Mouse (Mus musculus) layer of hippocampus, adult 18-20 months (tissue): ENCODE measurements at regions not wholly inside any gene's neighbourhood (a gene's known extent, or its start where the extent isn't known, plus 50 kb on each side); places are given as distances from the start of the nearest gene placed in this dataset.

ENCODE experiments used
- DNase-seq, 2 experiments: peaks; one replicate each; pipeline ENCODE4 v3.0.0; 2022; ENCODE audit warnings: low spot score in 2 of 2

GRCm38 (mm10) chr9:93981136-93981535, 556.7 kb downstream of the 1190002N15Rik start:
- peak in 1 of 2 experiments; percentile 8 for DNase-seq

GRCm38 (mm10) chr9:93969691-93970284, 568.1 kb downstream of the 1190002N15Rik start:
- DNase-seq, result peak in 1 of 2 experiments; percentile 5

GRCm38 (mm10) chr9:93969118-93969517, 568.8 kb downstream of the 1190002N15Rik start:
- DNase-seq, result no peak

- no peak for DNase-seq
Measured at GRCm38 (mm10) chr9:93955235-93956040, 582.4 kb downstream of the 1190002N15Rik start.

GRCm38 (mm10) chr9:93948671-93949070, 589.2 kb downstream of the 1190002N15Rik start:
- DNase-seq, result no peak

- no peak for DNase-seq
Measured at GRCm38 (mm10) chr9:93947053-93947452, 590.8 kb downstream of the 1190002N15Rik start.

GRCm38 (mm10) chr9:93940193-93940592, 597.7 kb downstream of the 1190002N15Rik start:
- no peak for DNase-seq

- no peak for DNase-seq
Measured at GRCm38 (mm10) chr9:93930684-93931083, 607.2 kb downstream of the 1190002N15Rik start.

- DNase-seq, result peak in 1 of 2 experiments; percentile 14
Measured at GRCm38 (mm10) chr9:93889256-93889655, 648.6 kb downstream of the 1190002N15Rik start.

GRCm38 (mm10) chr9:93880112-93880511, 657.8 kb downstream of the 1190002N15Rik start:
- no peak for DNase-seq

- no peak for DNase-seq
Measured at GRCm38 (mm10) chr9:93879572-93879971, 658.3 kb downstream of the 1190002N15Rik start.

GRCm38 (mm10) chr9:93870778-93871177, 667.1 kb downstream of the 1190002N15Rik start:
- peak in 1 of 2 experiments; percentile 2 for DNase-seq

GRCm38 (mm10) chr9:93857937-93858336, 679.9 kb downstream of the 1190002N15Rik start:
- DNase-seq, result no peak

- no peak for DNase-seq
Measured at GRCm38 (mm10) chr9:93846411-93846810, 691.5 kb downstream of the 1190002N15Rik start.

GRCm38 (mm10) chr9:93843869-93844268, 694.0 kb downstream of the 1190002N15Rik start:
- DNase-seq, result peak in 1 of 2 experiments; percentile 23
